Comparison of ENCODE assay signal across 8 mouse cellular contexts in the genomic region with DNA sequence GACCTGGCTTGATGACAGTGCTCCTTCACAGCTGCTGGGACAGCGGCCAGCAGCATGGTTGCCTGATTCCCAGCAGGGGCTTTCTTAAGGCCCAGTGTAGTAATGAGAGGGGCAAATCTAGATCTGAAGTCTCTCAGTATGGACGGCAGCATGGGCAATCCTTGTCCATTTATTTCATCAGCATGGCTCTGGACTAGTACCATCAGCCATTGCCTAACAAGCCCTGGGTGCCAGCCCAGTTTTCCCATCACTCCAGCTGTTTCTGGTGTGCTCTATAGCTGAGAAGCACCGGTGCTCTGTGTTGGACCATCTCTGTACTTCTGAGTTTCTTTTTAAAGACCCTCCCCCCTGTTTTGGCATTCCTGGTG. TPM values are rescaled to one million over a fixed set of nuclear protein-coding genes. Genes with fewer than 3 reads are reported as not detected.
DNase-seq lines count a peak whose midpoint lies in the region; ATAC-seq and TF ChIP-seq lines count a peak whose summit lies in the region.
"Had no signal": no experiment of that assay in that cellular context is flagged by ENCODE, and none has a peak within 500 bp of the region (broad histone marks: within the 10 kb centered on the region; RNA-seq: fewer than 3 reads in every experiment).

No protein-coding gene starts in this region.

- no peak for ATAC-seq in embryonic facial prominence, embryonic 14.5 days (ENCODE audit: low read depth)
- no peak for ATAC-seq in neural tube, embryonic 13.5 days (ENCODE audit: low read depth)

- H3K36me3 ChIP-seq in liver, adult 2 months (ENCODE audit: control insufficient read depth, insufficient read depth, low read length): no peaks in the 10 kb centered on the region; the same call in 1 of the 2 replicates
- H3K36me3 ChIP-seq in embryonic facial prominence, embryonic 14.5 days (ENCODE audit: control insufficient read depth, insufficient read depth, low read length): no peaks in the 10 kb centered on the region
- H3K36me3 ChIP-seq in neural tube, embryonic 13.5 days: no peaks in the 10 kb centered on the region

- peak; percentile 75 for DNase-seq in liver, adult 2 months (ENCODE audit: extremely low read depth, low read depth, low spot score)
- DNase-seq in liver: no peak
- DNase-seq in embryonic facial prominence, embryonic 14.5 days (ENCODE audit: low spot score): no peak
- DNase-seq in heart, postnatal 4 days: peak; percentile 32
- no peak for DNase-seq in right cerebral cortex, postnatal 4 days
- no peak for DNase-seq in frontal cortex, adult 2 months (ENCODE audit: extremely low spot score in 1 of 2, low spot score in 1 of 2)
- DNase-seq: right cerebral cortex, postnatal 14 days had no signal

- H3K79me2 ChIP-seq in liver, adult 2 months (ENCODE audit: control insufficient read depth, insufficient read depth, low read length): peaks cover 12% of the 10 kb centered on the region; the same call in 1 of the 2 replicates

- no peak overlapping the region for H3K4me3 ChIP-seq in liver, adult 2 months (ENCODE audit: insufficient read depth, low read depth, low read length)
- H3K4me3 ChIP-seq in embryonic facial prominence, embryonic 14.5 days (ENCODE audit: low read depth, low read length): peak overlapping the region; percentile 17
- H3K4me3 ChIP-seq in neural tube, embryonic 13.5 days: peak overlapping the region; percentile 70

- TF ChIP-seq POLR2A in liver, adult 2 months (IDR thresholded peaks at IDR 0.05; ENCODE audit: extremely low read depth, insufficient read depth, low read length): no peak

- H3K4me2 ChIP-seq in embryonic facial prominence, embryonic 14.5 days (ENCODE audit: low read depth, low read length): peak overlapping the region; percentile 86
- peak overlapping the region; percentile 74 for H3K4me2 ChIP-seq in neural tube, embryonic 13.5 days

- 13% methylated on average over 3 of the region's 3 CpGs for WGBS in liver, adult 2 months
- WGBS in embryonic facial prominence, embryonic 14.5 days: 59% methylated on average over 3 of the region's 3 CpGs
- WGBS in neural tube, embryonic 13.5 days: 65% methylated on average over 3 of the region's 3 CpGs

- peak overlapping the region; percentile 9 for H3K27ac ChIP-seq in liver, adult 2 months (replicated peaks; ENCODE audit: insufficient read depth, low read depth, low read length)
- H3K27ac ChIP-seq in embryonic facial prominence, embryonic 14.5 days (replicated peaks; ENCODE audit: low read depth, low read length): no peak overlapping the region
- H3K27ac ChIP-seq in neural tube, embryonic 13.5 days (replicated peaks): no peak overlapping the region

- peak overlapping the region; percentile 18; the same call in 1 of the 2 replicates for H3K9ac ChIP-seq in liver, adult 2 months (ENCODE audit: low read depth, low read length)
- H3K9ac ChIP-seq in embryonic facial prominence, embryonic 14.5 days (ENCODE audit: low read depth, low read length): no peak overlapping the region
- H3K9ac ChIP-seq in neural tube, embryonic 13.5 days: peak overlapping the region; percentile 38

- H3K27me3 ChIP-seq in liver, adult 2 months (ENCODE audit: control insufficient read depth, insufficient read depth, low read length): no peaks in the 10 kb centered on the region
- H3K27me3 ChIP-seq in embryonic facial prominence, embryonic 14.5 days (replicated peaks; ENCODE audit: control insufficient read depth, insufficient read depth, low read length): no peaks in the 10 kb centered on the region
- H3K27me3 ChIP-seq in neural tube, embryonic 13.5 days: peaks cover 8% of the 10 kb centered on the region; the same call in 1 of the 2 replicates

- no peaks in the 10 kb centered on the region for H3K9me3 ChIP-seq in embryonic facial prominence, embryonic 14.5 days (ENCODE audit: control insufficient read depth, low read length)
- no peaks in the 10 kb centered on the region for H3K9me3 ChIP-seq in neural tube, embryonic 13.5 days

- no peak for TF ChIP-seq CTCF in liver, adult 2 months (IDR thresholded peaks at IDR 0.05; ENCODE audit: low read depth, low read length)

- H3K4me1 ChIP-seq in liver, adult 2 months (ENCODE audit: control insufficient read depth, insufficient read depth, low read length): peaks cover 48% of the 10 kb centered on the region
- peaks cover 53% of the 10 kb centered on the region for H3K4me1 ChIP-seq in embryonic facial prominence, embryonic 14.5 days (ENCODE audit: control insufficient read depth, insufficient read depth, low read length)
- H3K4me1 ChIP-seq in neural tube, embryonic 13.5 days (replicated peaks): peaks cover 34% of the 10 kb centered on the region

RNA-seq across cellular contexts. Expression of a gene that starts 3.3 kb away (rescaled TPM):
- 19.5 and 27.8 TPM in 2 replicates for total RNA-seq in liver, adult 2 months (2014; rRNA removed)
- polyA plus RNA-seq in liver, adult 2 months (2012; rRNA removed): 10.8 and 11.8 TPM in 2 replicates
- polyA plus RNA-seq in embryonic facial prominence, embryonic 14.5 days (2014; fragmentation: Nextera tagmentation; extraction: Ambion mirVana): 13.7 and 18.0 TPM in 2 replicates
- 10 to 100 TPM; 20.8 TPM for total RNA-seq in heart, postnatal 4 days (2021)
- 19.2 and 27.3 TPM in 2 replicates for polyA plus RNA-seq in neural tube, embryonic 13.5 days (2015; fragmentation: Nextera tagmentation; extraction: Ambion mirVana)
- polyA plus RNA-seq in frontal cortex, adult 2 months (2012; rRNA removed): 21.1 and 22.8 TPM in 2 replicates

Comparison
In these comparisons a context has a peak if more than half of its experiments do, and no peak if none do; other contexts are left out.
1. DNase-seq: peak in liver, adult 2 months (single experiment) and heart, postnatal 4 days (single experiment); none in liver (single experiment), embryonic facial prominence, embryonic 14.5 days (single experiment), right cerebral cortex, postnatal 4 days (single experiment) and frontal cortex, adult 2 months (0 of 2).